Mouse (Mus musculus): ENCODE measurements around the gene Arfgap2. TPM values are rescaled to one million over a fixed set of nuclear protein-coding genes. Genes with fewer than 3 reads are reported as not detected.
"Not testable (repeated sequence)": the region's sequence is repeated elsewhere in the genome, so short reads cannot be mapped to it uniquely, and the experiment has no call there.

Gene Arfgap2
- polyA plus RNA-seq, 2 experiments = 25.5 to 50.2 TPM

DNA sequence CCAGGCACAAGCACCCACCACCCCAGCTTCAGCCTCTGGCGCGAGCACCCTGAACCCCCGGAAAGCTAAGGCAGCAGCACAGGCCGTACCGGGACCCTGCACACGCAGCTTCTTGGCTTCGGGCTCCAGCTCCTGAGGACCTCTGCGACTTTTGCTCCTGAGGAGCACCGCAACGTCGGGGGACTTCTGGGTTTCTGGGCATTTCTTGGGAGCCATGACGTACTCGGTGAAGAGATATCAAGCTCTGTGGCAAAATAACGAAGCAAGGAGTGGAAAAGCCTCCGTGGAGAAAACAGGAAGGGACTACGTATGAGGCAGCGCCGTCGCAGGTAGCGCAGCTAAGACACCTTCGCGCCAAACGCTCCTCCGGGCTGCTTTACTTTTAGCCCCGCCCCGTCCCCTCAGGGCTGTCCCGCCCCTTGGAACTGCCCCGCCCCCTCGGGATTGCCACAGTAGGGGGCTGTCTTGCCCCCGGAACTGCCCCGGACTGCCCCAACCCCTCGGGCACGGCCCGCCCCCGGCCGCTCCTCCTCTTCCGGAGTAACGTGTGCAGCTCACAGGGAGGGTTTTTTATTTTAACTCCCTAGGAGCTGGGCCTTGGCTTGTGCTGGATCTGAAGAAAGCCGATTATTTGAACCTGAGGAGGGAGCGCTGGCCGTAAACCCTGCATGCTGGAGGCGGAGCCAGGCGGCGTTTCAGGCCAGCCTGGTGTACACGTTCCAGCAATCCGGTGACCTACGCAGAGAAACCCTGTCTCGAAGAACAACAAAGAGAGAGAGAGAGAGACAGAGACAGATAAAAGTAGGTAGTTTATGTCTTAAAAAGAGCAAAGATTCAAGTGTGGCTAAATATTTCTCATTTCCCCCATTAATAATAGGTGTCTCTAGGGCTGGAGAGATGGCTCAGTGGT lies 27.9 kb upstream of the Arfgap2 start, which contains the start of gene Ddb2:
Ddb2 (minus strand) TSS at position 382 of the 910 bp plus-strand sequence.
- H3K4me1 ChIP-seq (replicated peaks; ENCODE audit: control insufficient read depth in 2 of 2, insufficient read depth in 2 of 2, low read length in 1 of 2) = peaks cover 6 to 8% of the 10 kb centered on the region in 2 experiments
- TF ChIP-seq CTCF (IDR thresholded peaks at IDR 0.05; ENCODE audit: low read depth) = no peak; the same call in 1 of the 2 replicates
- TF ChIP-seq EP300 (IDR thresholded peaks at IDR 0.05; ENCODE audit: low read depth) = no peak
- peak within 1 kb of the TSS; percentile 61 to 71 for H3K4me3 ChIP-seq (ENCODE audit: insufficient read depth in 1 of 2, low read depth in 2 of 2, low read length in 2 of 2)
- peak; percentile 99 for ATAC-seq (ENCODE audit: insufficient read depth)
- H3K27me3 ChIP-seq (ENCODE audit: control insufficient read depth, insufficient read depth, low read length) = no peaks in the 10 kb centered on the region
- no peaks in the 10 kb centered on the region for H3K9me3 ChIP-seq (ENCODE audit: control insufficient read depth, low read length)
- under 1% methylated on average over 48 of the region's 48 CpGs for WGBS (ENCODE audit: insufficient replicate concordance)
- DNase-seq (ENCODE audit: low read depth in 3 of 3, low spot score in 3 of 3) = peak; percentile 90 to 91 (median 90)
- peak within 1 kb of the TSS; percentile 82 for H3K9ac ChIP-seq (replicated peaks)
- no peaks in the 10 kb centered on the region for H3K36me3 ChIP-seq (replicated peaks; ENCODE audit: control insufficient read depth, insufficient read depth, low read depth)
- H3K4me2 ChIP-seq (ENCODE audit: low read depth) = peak within 1 kb of the TSS; percentile 96
- H3K27ac ChIP-seq = peak within 1 kb of the TSS; percentile 67

DNA sequence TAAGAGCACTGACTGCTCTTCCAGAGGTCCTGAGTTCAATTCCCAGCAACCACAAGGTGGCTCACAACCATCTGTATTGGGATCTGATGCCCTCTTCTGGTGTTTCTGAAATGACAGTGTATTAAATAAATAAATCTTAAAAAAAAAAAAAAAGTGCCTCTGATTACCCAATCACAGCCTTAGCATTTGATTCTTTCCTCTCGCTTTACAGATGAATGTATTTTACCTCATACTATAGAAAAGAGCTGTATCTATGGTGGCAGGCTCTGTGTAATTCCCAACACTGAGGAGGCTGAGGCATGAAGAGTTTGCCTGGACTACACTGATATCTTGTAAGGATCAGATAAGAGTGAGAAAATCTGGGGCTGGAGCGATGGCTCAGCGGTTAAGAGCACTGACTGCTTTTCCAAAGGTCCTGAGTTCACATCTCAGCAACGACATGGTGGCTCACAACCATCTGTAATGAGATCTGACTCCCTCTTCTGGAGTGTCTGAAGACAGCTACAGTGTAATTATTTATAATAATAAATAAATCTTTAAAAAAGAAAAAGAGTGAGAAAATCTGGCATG lies 27.2 kb upstream of the Arfgap2 start:
- not testable (repeated sequence) for DNase-seq (ENCODE audit: low read depth in 3 of 3, low spot score in 3 of 3)
- peak; percentile 41; the same call in 1 of the 2 replicates for TF ChIP-seq CTCF (IDR thresholded peaks at IDR 0.05; ENCODE audit: low read depth)

GRCm38 (mm10) chr2:91242547-91242946 lies 22.2 kb upstream of the Arfgap2 start:
- no peak for ATAC-seq (ENCODE audit: insufficient read depth)
- Histone ChIP-seq H3K9ac (replicated peaks) (no peak overlapping the region), H3K27me3 (ENCODE audit: control insufficient read depth, insufficient read depth, low read length) (no peaks in the 10 kb centered on the region), H3K4me1 (replicated peaks; ENCODE audit: control insufficient read depth in 2 of 2, insufficient read depth in 2 of 2, low read length in 1 of 2) (peaks cover 17 to 29% of the 10 kb centered on the region in 2 experiments), H3K4me2 (ENCODE audit: low read depth) (no peak overlapping the region), H3K9me3 (ENCODE audit: control insufficient read depth, low read length) (no peaks in the 10 kb centered on the region), H3K4me3 (ENCODE audit: insufficient read depth in 1 of 2, low read depth in 2 of 2, low read length in 2 of 2) (no peak overlapping the region), H3K36me3 (replicated peaks; ENCODE audit: control insufficient read depth, insufficient read depth, low read depth) (no peaks in the 10 kb centered on the region), H3K27ac (no peak overlapping the region)
- TF ChIP-seq EP300 (IDR thresholded peaks at IDR 0.05; ENCODE audit: low read depth) = no peak
- TF ChIP-seq CTCF (IDR thresholded peaks at IDR 0.05; ENCODE audit: low read depth) = no peak
- no peak for DNase-seq (ENCODE audit: low read depth in 3 of 3, low spot score in 3 of 3)
- 32% methylated on average over 5 of the region's 5 CpGs for whole genome bisulfite sequencing (ENCODE audit: insufficient replicate concordance)

More for the DNA sequence above, 27.2 kb upstream of the Arfgap2 start:
- H3K27me3 ChIP-seq (ENCODE audit: control insufficient read depth, insufficient read depth, low read length); H3K36me3 ChIP-seq (replicated peaks; ENCODE audit: control insufficient read depth, insufficient read depth, low read depth); H3K9me3 ChIP-seq (ENCODE audit: control insufficient read depth, low read length): not testable (repeated sequence)
- peak overlapping the region; percentile 96 for H3K4me2 ChIP-seq (ENCODE audit: low read depth)
- H3K27ac ChIP-seq = peak overlapping the region; percentile 67
- peak; percentile 40 for ATAC-seq (ENCODE audit: insufficient read depth)
- H3K9ac ChIP-seq (replicated peaks) = peak overlapping the region; percentile 50; the same call in 1 of the 2 replicates
- H3K4me3 ChIP-seq (ENCODE audit: insufficient read depth in 1 of 2, low read depth in 2 of 2, low read length in 2 of 2) = peak overlapping the region; percentile 61 to 71
- H3K4me1 ChIP-seq (replicated peaks; ENCODE audit: control insufficient read depth in 2 of 2, insufficient read depth in 2 of 2, low read length in 1 of 2) = peaks cover 8 to 11% of the 10 kb centered on the region in 2 experiments
- 15% methylated on average over 4 of the region's 4 CpGs for WGBS (ENCODE audit: insufficient replicate concordance)

GRCm38 (mm10) chr2:91243416-91243815 lies 21.4 kb upstream of the Arfgap2 start:
- Histone ChIP-seq H3K27ac (no peak overlapping the region), H3K9me3 (ENCODE audit: control insufficient read depth, low read length) (no peaks in the 10 kb centered on the region), H3K9ac (replicated peaks) (no peak overlapping the region), H3K4me1 (replicated peaks; ENCODE audit: control insufficient read depth in 2 of 2, insufficient read depth in 2 of 2, low read length in 1 of 2) (peaks cover 17 to 27% of the 10 kb centered on the region in 2 experiments), H3K36me3 (replicated peaks; ENCODE audit: control insufficient read depth, insufficient read depth, low read depth) (no peaks in the 10 kb centered on the region), H3K4me2 (ENCODE audit: low read depth) (no peak overlapping the region), H3K27me3 (ENCODE audit: control insufficient read depth, insufficient read depth, low read length) (no peaks in the 10 kb centered on the region), H3K4me3 (ENCODE audit: insufficient read depth in 1 of 2, low read depth in 2 of 2, low read length in 2 of 2) (no peak overlapping the region)
- WGBS (ENCODE audit: insufficient replicate concordance) = 65% methylated on average over 3 of the region's 3 CpGs
- ATAC-seq (ENCODE audit: insufficient read depth) (no peak), DNase-seq (ENCODE audit: low read depth in 3 of 3, low spot score in 3 of 3) (no peak)
- TF ChIP-seq EP300 (IDR thresholded peaks at IDR 0.05; ENCODE audit: low read depth) = no peak
- no peak for TF ChIP-seq CTCF (IDR thresholded peaks at IDR 0.05; ENCODE audit: low read depth)
